Mouse (Mus musculus): ENCODE results near the gene Mef2c. TPM values are rescaled to one million over a fixed set of nuclear protein-coding genes. Genes with fewer than 3 reads are reported as not detected.

The Mef2c gene
- total RNA-seq, 2 experiments from 2014 or later: 57.4 to 86.5 TPM

- peak; percentile 39 for ATAC-seq (ENCODE audit: poor library complexity, severe bottlenecking)
These were observed 104.2 kb downstream of the Mef2c start for GRCm38 (mm10) chr13:83607883-83608581.

GRCm38 (mm10) chr13:83608851-83609516, 105.2 kb downstream of the Mef2c start:
- peak; percentile 82 for ATAC-seq (ENCODE audit: poor library complexity, severe bottlenecking)

- peak; percentile 53 for ATAC-seq (ENCODE audit: poor library complexity, severe bottlenecking)
These were observed 105.7 kb downstream of the Mef2c start for GRCm38 (mm10) chr13:83609517-83609878.

- ATAC-seq (ENCODE audit: poor library complexity, severe bottlenecking): no peak
These were observed 106.3 kb downstream of the Mef2c start for GRCm38 (mm10) chr13:83610124-83610523.

DNA sequence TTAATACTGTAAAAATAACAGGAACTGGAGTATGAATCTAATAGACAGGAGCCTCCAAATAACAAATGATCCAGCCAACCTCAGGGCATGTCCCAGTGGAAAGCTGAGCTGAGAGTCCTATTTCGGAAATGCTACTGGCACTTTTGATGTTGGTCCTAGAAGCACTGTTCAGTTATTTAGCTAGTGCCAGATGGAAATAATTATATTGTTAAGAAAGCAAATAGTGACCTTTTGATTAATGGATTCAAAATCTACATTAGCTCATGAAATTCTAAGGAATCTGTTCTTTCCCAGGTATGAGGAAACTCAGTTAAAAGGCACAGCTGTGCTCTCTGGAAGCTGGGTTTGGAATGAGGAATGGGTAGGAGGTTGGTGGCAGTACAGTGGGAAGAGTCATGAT, 108.4 kb downstream of the Mef2c start:
- ATAC-seq (ENCODE audit: poor library complexity, severe bottlenecking): no peak

DNA sequence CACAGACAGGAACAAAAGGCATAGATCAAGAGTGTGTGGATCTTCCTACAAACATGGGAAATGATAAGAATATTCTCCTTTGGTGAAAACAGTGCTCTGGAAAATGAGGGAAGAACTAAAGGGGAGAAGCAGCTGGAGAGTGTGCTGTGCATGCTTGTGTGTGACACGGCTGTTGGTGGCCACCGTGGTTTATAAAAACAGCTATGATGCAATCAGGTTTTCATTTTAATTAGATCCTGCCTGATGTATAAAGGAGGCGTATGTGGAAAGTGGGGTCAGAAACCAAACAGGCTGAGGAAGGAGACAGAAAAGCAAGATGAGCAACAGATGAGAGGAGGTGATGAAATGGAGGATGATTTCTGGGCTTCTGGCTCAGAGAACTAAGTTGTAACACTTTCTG, 112.0 kb downstream of the Mef2c start:
- ATAC-seq (ENCODE audit: poor library complexity, severe bottlenecking): 0 out of 2 replicates have a peak, but pooled peaks have one; percentile 23

DNA sequence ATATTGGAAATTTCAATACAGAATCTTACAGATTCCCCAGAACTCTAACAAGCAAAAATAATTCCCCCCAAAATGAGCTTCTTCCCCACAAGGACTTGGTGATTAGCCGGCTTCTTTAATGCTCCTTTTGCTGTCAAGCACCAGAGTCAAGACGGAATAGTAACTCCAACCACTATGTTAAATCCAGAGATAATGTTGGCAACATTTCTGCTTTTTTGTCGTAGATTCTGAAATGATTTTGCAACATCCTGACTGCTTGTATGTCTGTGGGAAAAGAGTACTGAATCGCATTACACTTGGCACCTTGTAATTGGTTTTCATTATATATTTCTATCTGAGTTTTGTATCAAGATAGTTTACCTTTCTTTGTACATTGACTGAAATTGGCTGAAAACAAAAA, 120.8 kb downstream of the Mef2c start:
- ATAC-seq (ENCODE audit: poor library complexity, severe bottlenecking): peak; percentile 65

DNA sequence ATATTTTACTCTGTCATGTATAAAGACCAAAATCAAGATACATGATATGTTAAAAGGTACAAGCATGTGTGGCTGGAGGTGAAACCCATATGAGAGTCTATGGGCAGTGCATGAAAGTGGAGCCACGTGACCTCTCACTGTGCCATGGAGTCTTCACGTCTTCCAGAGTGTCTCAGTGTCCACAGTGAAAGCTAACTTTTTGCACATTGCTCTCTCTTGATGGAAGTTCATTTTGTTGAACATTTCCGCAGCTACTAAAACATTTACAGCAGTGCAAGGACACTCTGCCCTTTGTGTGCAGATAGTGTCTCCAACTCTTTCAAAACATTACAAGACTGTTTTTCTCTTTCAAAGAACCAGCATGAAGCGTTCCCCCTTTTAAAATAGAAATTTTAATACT, 123.6 kb downstream of the Mef2c start:
- no peak for ATAC-seq (ENCODE audit: poor library complexity, severe bottlenecking)

- ATAC-seq (ENCODE audit: poor library complexity, severe bottlenecking): no peak
These were observed 124.3 kb downstream of the Mef2c start for GRCm38 (mm10) chr13:83628139-83628538.

DNA sequence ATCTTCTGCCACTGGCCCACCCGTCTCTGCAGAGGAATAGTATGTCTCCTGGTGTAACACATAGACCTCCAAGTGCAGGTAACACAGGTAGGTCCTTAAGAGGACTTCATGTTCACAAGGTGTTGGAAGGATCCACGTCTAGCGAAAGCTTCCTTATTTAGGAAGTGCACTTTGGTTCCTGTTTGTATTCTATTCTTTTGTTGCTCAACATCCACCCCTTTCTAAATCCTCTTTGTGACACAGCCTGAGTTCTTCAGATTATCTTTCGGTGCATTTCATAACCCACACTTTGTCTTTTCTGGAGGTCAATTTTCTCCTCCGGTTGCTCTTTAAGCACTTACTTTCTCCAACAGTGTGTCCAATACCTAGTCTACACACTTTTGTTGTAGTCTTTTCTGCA, 129.3 kb downstream of the Mef2c start:
- ATAC-seq (ENCODE audit: poor library complexity, severe bottlenecking): peak; percentile 97

GRCm38 (mm10) chr13:83635218-83635617, 131.4 kb downstream of the Mef2c start:
- ATAC-seq (ENCODE audit: poor library complexity, severe bottlenecking): no peak

DNA sequence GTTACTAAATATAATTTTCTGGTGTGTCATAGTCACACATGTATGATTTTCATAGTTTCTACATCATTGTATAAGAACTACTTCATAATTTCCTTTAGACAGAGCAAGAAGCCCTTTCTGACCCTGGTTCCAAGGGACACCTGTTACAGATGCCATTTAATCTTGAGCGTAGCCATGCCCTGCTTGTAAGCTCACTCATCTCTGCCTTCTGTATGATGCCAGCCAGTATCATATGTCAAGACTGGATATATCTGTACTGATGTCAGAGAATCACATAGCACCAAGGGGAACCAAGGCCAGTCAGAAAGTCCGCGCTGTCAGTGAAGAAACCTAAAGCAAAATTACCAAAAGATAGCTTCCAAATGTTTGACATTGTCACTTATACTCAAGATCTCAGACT, 133.8 kb downstream of the Mef2c start:
- no peak for ATAC-seq (ENCODE audit: poor library complexity, severe bottlenecking)

GRCm38 (mm10) chr13:83638735-83639134, 134.9 kb downstream of the Mef2c start:
- ATAC-seq (ENCODE audit: poor library complexity, severe bottlenecking): peak; percentile 59

GRCm38 (mm10) chr13:83649051-83649450, 145.2 kb downstream of the Mef2c start:
- ATAC-seq (ENCODE audit: poor library complexity, severe bottlenecking): no peak

DNA sequence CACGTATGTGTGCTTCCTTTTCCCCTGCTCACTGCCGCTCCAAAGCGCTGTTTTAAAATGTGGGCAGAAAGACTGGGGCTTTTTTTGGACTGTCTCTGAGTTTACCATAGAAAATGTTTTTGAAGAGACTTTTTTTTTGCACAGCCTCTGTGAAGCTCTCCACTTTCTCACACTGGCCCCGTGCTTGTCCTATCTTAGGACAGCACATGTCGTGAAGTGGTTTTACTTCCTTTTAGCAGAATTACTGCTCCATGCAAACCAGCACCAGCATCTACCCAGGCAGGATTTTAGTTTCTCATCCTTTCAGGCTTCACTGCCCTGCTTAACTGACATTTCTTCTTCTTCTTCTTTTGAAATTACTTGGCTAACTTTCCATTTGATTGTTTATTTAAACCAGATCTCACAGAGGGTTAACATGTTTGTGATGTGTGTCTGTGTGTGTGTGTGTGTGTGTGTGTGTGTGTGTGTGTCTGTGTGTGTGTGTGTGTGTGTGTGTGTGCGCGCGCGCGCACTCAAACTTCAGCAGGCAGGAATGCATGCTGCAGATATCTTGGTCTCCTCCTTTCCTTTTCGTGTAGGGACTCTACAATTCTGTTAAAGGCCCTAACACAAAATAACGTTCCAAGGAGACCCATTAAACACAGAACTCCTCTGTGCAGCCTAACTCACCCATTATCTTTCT, 146.1 kb downstream of the Mef2c start:
- ATAC-seq (ENCODE audit: poor library complexity, severe bottlenecking): peak; percentile 83

DNA sequence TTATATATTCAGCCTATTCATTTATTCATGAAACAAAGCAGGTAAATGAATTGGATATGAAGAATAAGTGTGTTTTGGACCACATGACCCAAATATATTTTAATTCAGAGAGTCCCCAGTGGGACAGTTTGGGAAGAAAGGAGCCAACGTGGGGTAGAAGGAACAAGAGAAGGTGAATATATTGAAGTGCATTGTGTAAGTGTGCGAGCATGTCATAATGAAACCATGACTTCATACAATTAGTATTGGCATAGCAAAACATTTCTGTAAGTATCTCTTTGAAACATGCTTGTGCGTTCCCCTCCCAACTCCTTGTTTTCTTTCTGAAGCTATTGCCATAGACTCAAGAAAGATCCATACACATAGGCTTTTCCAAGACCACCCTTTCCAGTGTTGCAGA, 147.0 kb downstream of the Mef2c start:
- ATAC-seq (ENCODE audit: poor library complexity, severe bottlenecking): no peak

DNA sequence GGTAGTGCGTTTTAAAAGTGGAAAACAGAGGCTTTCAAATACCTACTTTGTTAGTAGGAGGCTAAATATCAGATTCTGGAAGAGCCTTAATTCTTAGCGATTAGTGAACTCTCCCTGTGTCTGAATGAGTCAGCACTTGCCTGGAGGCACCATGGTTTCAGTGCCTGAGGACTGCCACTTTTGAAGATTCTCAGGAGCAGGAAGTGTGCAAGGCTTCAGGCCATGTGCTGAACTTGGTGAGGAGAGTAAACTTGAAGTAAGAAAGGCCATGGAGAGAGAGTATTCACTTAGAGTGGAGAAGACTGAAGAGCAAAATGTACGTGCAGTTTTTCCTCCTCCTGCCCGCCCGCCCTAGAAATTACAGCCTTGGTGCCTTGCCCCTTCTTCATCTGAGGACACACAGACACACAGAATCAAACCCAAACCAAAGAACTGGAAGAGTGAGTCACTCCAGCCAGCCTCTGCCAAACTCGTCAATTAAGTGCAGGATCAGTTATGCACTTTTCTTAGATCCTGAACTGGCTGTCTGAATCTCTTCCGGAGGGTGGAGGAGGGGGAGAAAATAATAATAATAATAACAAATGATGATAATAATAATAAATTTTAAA, 148.2 kb downstream of the Mef2c start:
- ATAC-seq (ENCODE audit: poor library complexity, severe bottlenecking): no peak

GRCm38 (mm10) chr13:83652560-83652959, 148.7 kb downstream of the Mef2c start:
- ATAC-seq (ENCODE audit: poor library complexity, severe bottlenecking): no peak

- peak; percentile 87 for ATAC-seq (ENCODE audit: poor library complexity, severe bottlenecking)
These were observed 151.3 kb downstream of the Mef2c start for GRCm38 (mm10) chr13:83654889-83655769.

DNA sequence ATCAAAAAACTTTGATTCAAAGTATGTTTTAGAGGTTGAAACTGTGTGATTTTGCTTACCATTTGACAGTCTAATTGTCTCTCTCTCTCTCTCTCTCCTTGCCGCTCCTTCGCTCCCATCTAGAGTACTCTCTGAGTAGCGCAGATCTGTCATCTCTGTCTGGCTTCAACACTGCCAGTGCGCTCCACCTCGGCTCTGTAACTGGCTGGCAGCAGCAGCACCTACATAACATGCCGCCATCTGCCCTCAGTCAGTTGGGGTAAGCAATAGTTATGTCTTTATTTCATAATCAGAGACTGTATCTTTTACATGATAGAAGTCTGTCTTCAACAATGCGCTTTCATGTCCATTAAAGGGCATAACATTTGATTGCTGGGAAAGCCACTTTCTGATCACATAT, 152.3 kb downstream of the Mef2c start:
- ATAC-seq (ENCODE audit: poor library complexity, severe bottlenecking): no peak

DNA sequence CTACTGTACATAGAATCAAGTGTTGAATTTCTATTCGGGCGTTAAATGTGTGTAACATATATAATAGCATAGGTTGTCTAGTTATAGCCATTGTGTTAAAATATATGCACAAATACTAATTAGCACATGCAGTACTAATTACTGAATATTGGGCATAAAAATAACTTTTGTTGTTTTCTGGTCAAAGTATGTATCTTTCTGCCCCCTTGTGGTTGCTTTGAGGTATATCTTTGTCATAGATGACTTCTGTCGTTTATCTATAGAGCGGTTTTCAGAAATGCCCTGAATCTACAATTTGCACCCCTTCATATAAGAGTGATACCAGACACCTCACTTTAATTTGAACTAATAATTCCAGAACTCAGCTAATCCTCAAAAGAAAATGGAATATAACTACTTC, 152.9 kb downstream of the Mef2c start:
- ATAC-seq (ENCODE audit: poor library complexity, severe bottlenecking): peak; percentile 68

Data from megakaryocyte, adult 5-6 weeks (primary cell).